Mouse (Mus musculus) heart, embryonic 12.5 days (tissue): ENCODE data around the gene Pkp2. TPM values are rescaled to one million over a fixed set of nuclear protein-coding genes. Genes with fewer than 3 reads are reported as not detected.

Source experiments
- ATAC-seq: fragments of 200-750 bp; cut with Nextera tagmentation; 2 replicates; pipeline ENCODE4 v1.8.0; 2017; ENCODE audit warnings: moderate TSS enrichment, moderate library complexity; ENCODE audit not compliant: insufficient number of reproducible peaks, low FRiP score
- H3K27ac ChIP-seq: fragments of 300-500 bp; sonication (generic); 2 replicates; pipeline ENCODE4 v1.5.1; 2016; ENCODE audit warnings: mild to moderate bottlenecking, moderate library complexity; ENCODE audit not compliant: poor library complexity, severe bottlenecking
- H3K27me3 ChIP-seq: fragments of 300-500 bp; sonication (generic); replicated peaks from 2 replicates; pipeline ENCODE4 v1.6.1; 2016; ENCODE audit warnings: mild to moderate bottlenecking, moderate library complexity
- H3K36me3 ChIP-seq: fragments of 300-500 bp; sonication (generic); 2 replicates; pipeline ENCODE4 v1.6.1; 2016; ENCODE audit warnings: mild to moderate bottlenecking, moderate library complexity
- H3K4me1 ChIP-seq: fragments of 300-500 bp; sonication (generic); replicated peaks from 2 replicates; pipeline ENCODE4 v1.6.1; 2016; ENCODE audit warnings: mild to moderate bottlenecking
- H3K4me2 ChIP-seq: fragments of 300-500 bp; sonication (generic); 2 replicates; pipeline ENCODE4 v1.6.1; 2016; ENCODE audit warnings: mild to moderate bottlenecking, moderate library complexity
- H3K4me3 ChIP-seq: fragments of 300-500 bp; sonication (generic); 2 replicates; pipeline ENCODE4 v1.5.1; 2016; ENCODE audit warnings: mild to moderate bottlenecking
- H3K9ac ChIP-seq: fragments of 300-500 bp; sonication (generic); 2 replicates; pipeline ENCODE4 v1.6.1; 2016; ENCODE audit warnings: mild to moderate bottlenecking, moderate library complexity
- H3K9me3 ChIP-seq: fragments of 300-500 bp; sonication (generic); replicated peaks from 2 replicates; pipeline ENCODE4 v1.6.1; 2016; ENCODE audit warnings: mild to moderate bottlenecking, moderate library complexity
- WGBS: fragments of 180-500 bp; shearing (Covaris S2); methylation state at CpG from one replicate; pipeline ENCODE4 v1.1.7; 2016; 5-methylcytosine and 5-hydroxymethylcytosine counted together
- polyA plus RNA-seq: library from polyadenylated mRNA; unstranded; fragments of >200 nt; fragmentation: Nextera tagmentation; extraction: Ambion mirVana; gene quantifications from 2 replicates; pipeline ENCODE4 v1.2.1, GENCODE M21; 2016

Gene Pkp2
- polyA plus RNA-seq, 1 experiment from 2014 or later: 131 TPM

GRCm38 (mm10) chr16:16260882-16261281, 47.8 kb downstream of the Pkp2 start:
- Histone ChIP-seq H3K27me3 (no peaks in the 10 kb centered on the region), H3K4me2 (no peak overlapping the region), H3K36me3 (peaks cover 61% of the 10 kb centered on the region), H3K4me1 (peaks cover 30% of the 10 kb centered on the region), H3K4me3 (no peak overlapping the region), H3K9ac (no peak overlapping the region), H3K27ac (no peak overlapping the region), H3K9me3 (no peaks in the 10 kb centered on the region)
- 90% methylated on average over 5 of the region's 5 CpGs for WGBS
- no peak for ATAC-seq

- no peaks in the 10 kb centered on the region for H3K9me3 ChIP-seq
- H3K36me3 ChIP-seq: peaks cover 61% of the 10 kb centered on the region
- no peak overlapping the region for H3K9ac ChIP-seq
- no peak overlapping the region for H3K4me2 ChIP-seq
- H3K4me1 ChIP-seq: peaks cover 27% of the 10 kb centered on the region
- H3K27ac ChIP-seq: no peak overlapping the region
- no peak overlapping the region for H3K4me3 ChIP-seq
- no peak for ATAC-seq
- no peaks in the 10 kb centered on the region for H3K27me3 ChIP-seq
- 87% methylated on average over 6 of the region's 6 CpGs for WGBS
These were observed 48.4 kb downstream of the Pkp2 start for GRCm38 (mm10) chr16:16261481-16261880.

- no peak for ATAC-seq
- whole genome bisulfite sequencing: 79% methylated on average over 3 of the region's 3 CpGs
- H3K27ac ChIP-seq: no peak overlapping the region
- H3K4me2 ChIP-seq: no peak overlapping the region
- H3K9me3 ChIP-seq: no peaks in the 10 kb centered on the region
- no peaks in the 10 kb centered on the region for H3K27me3 ChIP-seq
- H3K4me1 ChIP-seq: peaks cover 18% of the 10 kb centered on the region
- H3K9ac ChIP-seq: no peak overlapping the region
- no peak overlapping the region for H3K4me3 ChIP-seq
- peaks cover 67% of the 10 kb centered on the region for H3K36me3 ChIP-seq
These were observed 49.3 kb downstream of the Pkp2 start for GRCm38 (mm10) chr16:16262436-16262835.

GRCm38 (mm10) chr16:16272978-16273377, 59.9 kb downstream of the Pkp2 start:
- WGBS: 67% methylated on average over 3 of the region's 3 CpGs
- no peaks in the 10 kb centered on the region for H3K4me1 ChIP-seq
- H3K4me3 ChIP-seq: no peak overlapping the region
- no peak for ATAC-seq
- H3K4me2 ChIP-seq: no peak overlapping the region
- peaks cover 56% of the 10 kb centered on the region for H3K36me3 ChIP-seq
- no peak overlapping the region for H3K9ac ChIP-seq
- H3K9me3 ChIP-seq: no peaks in the 10 kb centered on the region
- H3K27ac ChIP-seq: peak overlapping the region; percentile 15; the same call in 1 of the 2 replicates
- H3K27me3 ChIP-seq: no peaks in the 10 kb centered on the region

DNA sequence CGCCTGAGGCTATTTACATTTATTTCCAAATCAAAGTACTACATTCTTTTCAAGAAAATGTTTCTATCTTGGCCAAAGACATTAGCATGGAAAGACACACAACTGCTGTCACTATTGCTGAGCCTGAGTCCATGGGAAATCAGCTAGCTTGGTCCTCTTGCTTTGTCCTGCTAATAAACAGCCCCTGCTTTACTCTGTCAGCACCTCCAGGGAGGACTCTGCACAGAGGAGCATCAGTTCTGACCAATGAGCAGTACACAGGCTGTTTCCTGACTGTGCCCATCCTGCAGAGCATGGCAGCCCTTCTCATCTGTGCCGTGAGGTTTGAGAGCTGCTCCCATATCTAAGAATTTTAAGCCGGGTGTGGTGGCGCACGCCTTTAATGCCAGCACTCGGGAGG, 60.6 kb downstream of the Pkp2 start:
- no peak for ATAC-seq
- Histone ChIP-seq H3K27ac (no peak overlapping the region), H3K4me1 (peaks cover 4% of the 10 kb centered on the region), H3K9ac (no peak overlapping the region), H3K36me3 (peaks cover 50% of the 10 kb centered on the region), H3K4me3 (no peak overlapping the region), H3K9me3 (no peaks in the 10 kb centered on the region), H3K4me2 (no peak overlapping the region), H3K27me3 (no peaks in the 10 kb centered on the region)
- 75% methylated on average over 6 of the region's 6 CpGs for WGBS

DNA sequence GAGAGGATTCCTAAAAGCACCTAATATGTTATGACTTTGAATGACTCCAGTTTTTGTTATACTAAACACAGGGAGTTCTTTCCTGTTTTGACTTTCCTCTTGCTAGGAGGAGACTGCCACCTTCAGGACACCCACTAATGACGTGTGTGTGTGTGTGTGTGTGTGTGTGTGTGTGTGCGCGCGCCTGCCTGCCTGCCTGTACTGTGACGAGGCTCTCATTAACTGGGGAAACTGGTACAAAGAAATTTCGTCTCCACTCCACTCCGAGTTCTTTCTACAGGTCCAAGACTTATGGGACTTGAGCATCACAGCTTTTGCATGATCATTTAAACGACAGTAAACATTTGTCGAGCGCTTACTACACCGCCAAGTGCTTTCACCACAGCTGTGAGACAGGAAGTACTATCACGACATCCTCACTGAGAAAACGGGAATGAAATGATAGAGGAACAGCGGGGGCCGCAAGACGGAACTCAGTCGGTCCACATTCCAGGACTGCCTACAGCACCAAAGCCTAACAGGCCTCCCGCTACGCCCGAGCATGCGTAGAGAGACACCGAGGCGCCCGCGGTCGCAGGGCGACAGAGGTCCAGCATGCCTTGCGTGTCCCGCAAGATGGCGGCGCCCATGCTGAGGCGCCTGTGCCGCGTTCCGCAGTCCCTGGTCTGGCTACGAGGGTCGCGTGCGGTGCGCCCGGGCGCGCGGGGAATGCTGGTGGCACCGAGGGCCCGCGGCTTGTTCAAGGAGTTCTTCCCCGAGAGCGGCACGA, 89.4 kb downstream of the Pkp2 start, which contains the start of gene Yars2:
TSS of gene Yars2 (plus strand) at position 597 of the 769 bp plus-strand sequence.
- peak; percentile 99 for ATAC-seq
- peak within 1 kb of the TSS; percentile 84 for H3K4me3 ChIP-seq
- peak within 1 kb of the TSS; percentile 86 for H3K9ac ChIP-seq
- peak within 1 kb of the TSS; percentile 88 for H3K27ac ChIP-seq
- H3K36me3 ChIP-seq: peaks cover 13% of the 10 kb centered on the region
- under 1% methylated on average over 50 of the region's 50 CpGs for WGBS
- peaks cover 9% of the 10 kb centered on the region for H3K4me1 ChIP-seq
- no peaks in the 10 kb centered on the region for H3K27me3 ChIP-seq
- H3K9me3 ChIP-seq: no peaks in the 10 kb centered on the region
- peak within 1 kb of the TSS; percentile 90 for H3K4me2 ChIP-seq

DNA sequence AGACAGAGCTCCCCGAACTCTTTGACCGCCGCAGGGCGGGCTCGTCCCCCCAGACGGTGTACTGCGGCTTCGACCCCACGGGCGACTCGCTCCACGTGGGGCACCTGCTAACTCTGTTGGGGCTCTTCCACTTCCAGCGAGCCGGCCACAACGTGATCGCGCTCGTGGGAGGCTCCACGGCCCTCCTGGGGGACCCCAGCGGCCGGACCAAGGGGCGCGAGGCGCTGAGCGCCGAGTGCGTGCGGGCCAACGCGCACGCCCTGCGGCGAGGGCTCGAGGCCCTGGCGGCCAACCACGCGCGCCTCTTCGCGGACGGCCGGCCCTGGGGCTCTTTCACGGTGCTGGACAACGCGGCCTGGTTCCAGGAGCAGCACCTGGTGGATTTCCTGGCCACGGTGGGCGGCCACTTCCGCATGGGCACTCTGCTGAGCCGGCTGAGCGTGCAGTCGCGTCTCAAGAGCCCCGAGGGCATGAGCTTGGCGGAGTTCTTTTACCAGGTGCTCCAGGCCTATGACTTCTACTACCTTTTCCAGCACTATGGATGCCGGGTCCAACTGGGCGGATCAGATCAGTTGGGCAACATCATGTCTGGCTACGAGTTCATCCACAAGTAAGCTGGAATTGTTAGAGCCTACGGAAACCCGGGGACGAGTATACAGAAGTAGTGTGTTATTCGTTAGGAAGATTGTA, 90.2 kb downstream of the Pkp2 start:
- peaks cover 9% of the 10 kb centered on the region for H3K4me1 ChIP-seq
- H3K36me3 ChIP-seq: peaks cover 15% of the 10 kb centered on the region
- peak overlapping the region; percentile 90 for H3K4me2 ChIP-seq
- no peaks in the 10 kb centered on the region for H3K9me3 ChIP-seq
- peak; percentile 68 for ATAC-seq
- peak overlapping the region; percentile 84 for H3K4me3 ChIP-seq
- peak overlapping the region; percentile 86 for H3K9ac ChIP-seq
- H3K27ac ChIP-seq: peak overlapping the region; percentile 88
- WGBS: 0% methylated on average over 61 of the region's 61 CpGs
- no peaks in the 10 kb centered on the region for H3K27me3 ChIP-seq

- H3K4me3 ChIP-seq: peak overlapping the region; percentile 84
- WGBS: 16% methylated on average over 7 of the region's 7 CpGs
- no peaks in the 10 kb centered on the region for H3K27me3 ChIP-seq
- ATAC-seq: no peak
- H3K36me3 ChIP-seq: peaks cover 17% of the 10 kb centered on the region
- H3K4me1 ChIP-seq: peaks cover 9% of the 10 kb centered on the region
- H3K27ac ChIP-seq: peak overlapping the region; percentile 88
- peak overlapping the region; percentile 86 for H3K9ac ChIP-seq
- peak overlapping the region; percentile 90 for H3K4me2 ChIP-seq
- H3K9me3 ChIP-seq: no peaks in the 10 kb centered on the region
These were observed 90.8 kb downstream of the Pkp2 start for GRCm38 (mm10) chr16:16303888-16304287.

- Histone ChIP-seq H3K27ac (no peak overlapping the region), H3K36me3 (peaks cover 54% of the 10 kb centered on the region), H3K4me3 (no peak overlapping the region), H3K9ac (no peak overlapping the region), H3K27me3 (no peaks in the 10 kb centered on the region), H3K4me1 (no peaks in the 10 kb centered on the region), H3K4me2 (no peak overlapping the region), H3K9me3 (no peaks in the 10 kb centered on the region)
- ATAC-seq: no peak
- 82% methylated on average over 5 of the region's 5 CpGs for WGBS
These were observed 98.2 kb downstream of the Pkp2 start for GRCm38 (mm10) chr16:16311319-16311718.
